Mouse (Mus musculus): ENCODE measurements at regions not wholly inside any gene's neighbourhood (a gene's known extent, or its start where the extent isn't known, plus 50 kb on each side); places are given as distances from the start of the nearest gene placed in this dataset.

GRCm38 (mm10) chrX:21558318-21558717 is 74.0 kb downstream of the Agtr2 start:
- DNase-seq: no peak

GRCm38 (mm10) chrX:21566669-21567068 is 82.3 kb downstream of the Agtr2 start:
- DNase-seq: no peak

GRCm38 (mm10) chrX:21567530-21567929 is 83.2 kb downstream of the Agtr2 start:
- peak in 1 of 2 experiments; percentile 15 for DNase-seq

GRCm38 (mm10) chrX:21567971-21568370 is 83.6 kb downstream of the Agtr2 start:
- DNase-seq: no peak

- no peak for DNase-seq
Observed at GRCm38 (mm10) chrX:21579945-21580344, 95.6 kb downstream of the Agtr2 start.

GRCm38 (mm10) chrX:21586030-21586429 is 101.7 kb downstream of the Agtr2 start:
- DNase-seq: no peak

GRCm38 (mm10) chrX:21589811-21590210 is 105.5 kb downstream of the Agtr2 start:
- no peak for DNase-seq

Data from lung, postnatal 4 days (tissue).